Mouse (Mus musculus) small intestine, adult 2 months (tissue): ENCODE data around the gene Lrriq4.

Source experiments
- CTCF ChIP-seq: fragments of 200-500 bp; IDR thresholded peaks from 2 replicates; pipeline ENCODE4 v1.5.1; 2012; ENCODE audit warnings: low read depth, mild to moderate bottlenecking, control low read depth, inconsistent platforms, low read length, moderate library complexity, mixed read lengths; ENCODE audit not compliant: insufficient replicate concordance, insufficient read length; ENCODE audit errors: extremely low read depth
- POLR2A ChIP-seq: fragments of 200-500 bp; IDR thresholded peaks from 2 replicates; pipeline ENCODE4 v1.6.1; 2012; ENCODE audit warnings: low read depth, mild to moderate bottlenecking, control low read depth, inconsistent platforms, low read length, moderate library complexity

DNA sequence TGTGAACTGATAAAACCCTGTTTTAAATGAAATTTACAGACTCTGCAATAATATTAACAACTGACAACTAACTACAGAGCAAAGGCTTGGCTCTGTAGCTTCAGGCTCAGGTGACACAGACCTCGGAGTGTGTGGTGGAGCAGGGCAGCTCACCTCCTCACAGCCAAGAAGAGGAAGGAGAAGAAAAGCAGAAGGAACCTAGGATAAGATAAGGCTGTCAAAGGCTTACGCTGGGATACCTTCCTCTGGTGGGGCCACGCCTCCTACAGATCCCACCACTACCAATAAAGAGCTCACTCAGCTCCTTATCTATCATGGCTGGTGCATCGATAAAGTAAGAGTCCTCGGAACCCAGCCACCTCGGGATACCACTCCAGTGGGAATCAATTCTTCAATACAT lies 38.9 kb downstream of the Lrriq4 start:
- TF ChIP-seq CTCF (no peak), POLR2A (no peak)
